Mouse (Mus musculus) cerebellum, adult 9-10 months (tissue): Measurements from ENCODE around the gene Cacna2d3.

Experiments
- DNase-seq: peaks from one replicate; pipeline ENCODE4 v3.0.0; 2022

Gene Cacna2d3

GRCm38 (mm10) chr14:29385500-29385899 is 336.2 kb downstream of the Cacna2d3 start:
- no peak for DNase-seq

GRCm38 (mm10) chr14:29382786-29383185 is 338.9 kb downstream of the Cacna2d3 start:
- no peak for DNase-seq

GRCm38 (mm10) chr14:29366911-29367310 is 354.8 kb downstream of the Cacna2d3 start:
- DNase-seq, result no peak

GRCm38 (mm10) chr14:29362448-29362847 is 359.2 kb downstream of the Cacna2d3 start:
- no peak for DNase-seq

- no peak for DNase-seq
Observed at GRCm38 (mm10) chr14:29350627-29351026, 371.0 kb downstream of the Cacna2d3 start.

- no peak for DNase-seq
Observed at GRCm38 (mm10) chr14:29341581-29341980, 380.1 kb downstream of the Cacna2d3 start.

GRCm38 (mm10) chr14:29340728-29341127 is 380.9 kb downstream of the Cacna2d3 start:
- no peak for DNase-seq

- DNase-seq, result no peak
Observed at GRCm38 (mm10) chr14:29334897-29335296, 386.8 kb downstream of the Cacna2d3 start.

- DNase-seq, result peak; percentile 82
Observed at GRCm38 (mm10) chr14:29334216-29334615, 387.4 kb downstream of the Cacna2d3 start.

- peak; percentile 79 for DNase-seq
Observed at GRCm38 (mm10) chr14:29324430-29324782, 397.3 kb downstream of the Cacna2d3 start.

GRCm38 (mm10) chr14:29323718-29324429 is 397.8 kb downstream of the Cacna2d3 start:
- DNase-seq, result no peak

GRCm38 (mm10) chr14:29313431-29313830 is 408.2 kb downstream of the Cacna2d3 start:
- DNase-seq, result no peak

- DNase-seq, result peak; percentile 14
Observed at GRCm38 (mm10) chr14:29305623-29306022, 416.0 kb downstream of the Cacna2d3 start.

- DNase-seq, result no peak
Observed at GRCm38 (mm10) chr14:29296185-29296754, 425.4 kb downstream of the Cacna2d3 start.

- no peak for DNase-seq
Observed at GRCm38 (mm10) chr14:29278901-29279300, 442.8 kb downstream of the Cacna2d3 start.

GRCm38 (mm10) chr14:29278401-29278800 is 443.3 kb downstream of the Cacna2d3 start:
- DNase-seq, result no peak

GRCm38 (mm10) chr14:29277701-29278100 is 444.0 kb downstream of the Cacna2d3 start:
- no peak for DNase-seq

- DNase-seq, result no peak
Observed at GRCm38 (mm10) chr14:29273890-29274289, 447.8 kb downstream of the Cacna2d3 start.

- DNase-seq, result no peak
Observed at GRCm38 (mm10) chr14:29270541-29270940, 451.1 kb downstream of the Cacna2d3 start.

- DNase-seq, result no peak
Observed at GRCm38 (mm10) chr14:29269816-29270215, 451.8 kb downstream of the Cacna2d3 start.

- peak; percentile 17 for DNase-seq
Observed at GRCm38 (mm10) chr14:29268609-29269008, 453.1 kb downstream of the Cacna2d3 start.

GRCm38 (mm10) chr14:29267233-29267874 is 454.3 kb downstream of the Cacna2d3 start:
- DNase-seq, result no peak

- no peak for DNase-seq
Observed at GRCm38 (mm10) chr14:29260621-29261020, 461.0 kb downstream of the Cacna2d3 start.

- DNase-seq, result no peak
Observed at GRCm38 (mm10) chr14:29243516-29243915, 478.1 kb downstream of the Cacna2d3 start.
